Mouse (Mus musculus): ENCODE measurements around the gene Ppm1h.

DNA sequence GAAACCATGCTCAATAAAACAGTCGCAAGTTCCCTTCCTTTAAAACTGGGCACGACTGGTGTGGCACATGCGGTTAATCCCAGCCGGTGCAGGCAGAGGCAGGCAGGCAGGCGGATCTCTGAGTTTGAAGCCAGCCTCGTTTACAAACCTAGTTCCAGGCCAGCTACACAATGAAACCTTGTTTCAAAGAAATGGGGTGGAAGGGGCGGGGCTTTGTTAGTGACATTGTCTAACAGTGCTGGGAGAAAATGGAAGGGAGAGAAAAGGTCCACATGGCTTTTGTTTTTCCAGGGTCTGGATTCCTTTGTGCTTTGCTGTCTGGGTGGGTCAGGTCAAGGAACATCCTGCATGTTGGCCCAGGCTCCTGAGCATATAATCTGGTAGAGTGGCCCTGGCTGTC lies 124.3 kb downstream of the Ppm1h start:
- no peak for TF ChIP-seq ZMIZ1 (IDR thresholded peaks at IDR 0.05; ENCODE audit: low read depth, low read length)
- no peak for TF ChIP-seq CTCF (conservative IDR thresholded peaks at IDR 0.05 in 1 of 2, IDR thresholded peaks at IDR 0.05 in 1 of 2; ENCODE audit: low read depth in 2 of 2, low read length in 2 of 2)
- no peak for TF ChIP-seq POLR2A (IDR thresholded peaks at IDR 0.05; ENCODE audit: low read depth, low read length)
- no peak for TF ChIP-seq MAFK (IDR thresholded peaks at IDR 0.05; ENCODE audit: insufficient replicate concordance, low read length)
- no peak for TF ChIP-seq CHD1 (IDR thresholded peaks at IDR 0.05; ENCODE audit: low read depth, low read length)
- no peak for TF ChIP-seq GABPA (IDR thresholded peaks at IDR 0.05; ENCODE audit: insufficient replicate concordance, low read depth, low read length)
- no peak for TF ChIP-seq TCF12 (IDR thresholded peaks at IDR 0.05; ENCODE audit: low read depth, low read length)
